Mouse (Mus musculus): Measurements from ENCODE around the gene Sh3rf1. TPM values are rescaled to one million over a fixed set of nuclear protein-coding genes. Genes with fewer than 3 reads are reported as not detected.
A peak's percentile ranks its signal among the peaks of the same experiment; 100 is the strongest.

The Sh3rf1 gene
- polyA plus RNA-seq, 1 experiment = 19.7 TPM

GRCm38 (mm10) chr8:61359851-61360272 is 136.2 kb downstream of the Sh3rf1 start:
- Histone ChIP-seq H3K4me1 (ENCODE audit: control insufficient read depth, insufficient read depth, low read length) (no peaks in the 10 kb centered on the region), H3K4me3 (replicated peaks; ENCODE audit: extremely low read depth, low read depth, low read length) (no peak overlapping the region)
- WGBS = 81% methylated on average over 10 of the region's 10 CpGs
- TF ChIP-seq POLR2A (IDR thresholded peaks at IDR 0.05; ENCODE audit: borderline replicate concordance, extremely low read depth, low read depth, low read length) (no peak), CTCF (IDR thresholded peaks at IDR 0.05; ENCODE audit: insufficient read depth, low read length) (no peak)
- DNase-seq = no peak

- WGBS = 88% methylated on average over 4 of the region's 4 CpGs
- Histone ChIP-seq H3K4me3 (replicated peaks; ENCODE audit: extremely low read depth, low read depth, low read length) (no peak overlapping the region), H3K4me1 (ENCODE audit: control insufficient read depth, insufficient read depth, low read length) (no peaks in the 10 kb centered on the region)
- no peak for DNase-seq
- no peak for TF ChIP-seq CTCF (IDR thresholded peaks at IDR 0.05; ENCODE audit: insufficient read depth, low read length)
- no peak for TF ChIP-seq POLR2A (IDR thresholded peaks at IDR 0.05; ENCODE audit: borderline replicate concordance, extremely low read depth, low read depth, low read length)
These were observed 136.7 kb downstream of the Sh3rf1 start for GRCm38 (mm10) chr8:61360362-61360761.

GRCm38 (mm10) chr8:61361476-61361875 is 137.8 kb downstream of the Sh3rf1 start:
- DNase-seq = no peak
- WGBS = 90% methylated on average over 11 of the region's 11 CpGs
- H3K4me1 ChIP-seq (ENCODE audit: control insufficient read depth, insufficient read depth, low read length) = no peaks in the 10 kb centered on the region
- TF ChIP-seq CTCF (IDR thresholded peaks at IDR 0.05; ENCODE audit: insufficient read depth, low read length) = no peak
- no peak for TF ChIP-seq POLR2A (IDR thresholded peaks at IDR 0.05; ENCODE audit: borderline replicate concordance, extremely low read depth, low read depth, low read length)
- no peak overlapping the region for H3K4me3 ChIP-seq (replicated peaks; ENCODE audit: extremely low read depth, low read depth, low read length)

GRCm38 (mm10) chr8:61362301-61362913 is 138.7 kb downstream of the Sh3rf1 start:
- no peak for DNase-seq
- H3K4me1 ChIP-seq (ENCODE audit: control insufficient read depth, insufficient read depth, low read length) = no peaks in the 10 kb centered on the region
- WGBS = 72% methylated on average over 9 of the region's 9 CpGs
- H3K4me3 ChIP-seq (replicated peaks; ENCODE audit: extremely low read depth, low read depth, low read length) = no peak overlapping the region
- TF ChIP-seq POLR2A (IDR thresholded peaks at IDR 0.05; ENCODE audit: borderline replicate concordance, extremely low read depth, low read depth, low read length) = no peak
- no peak for TF ChIP-seq CTCF (IDR thresholded peaks at IDR 0.05; ENCODE audit: insufficient read depth, low read length)

- no peaks in the 10 kb centered on the region for H3K4me1 ChIP-seq (ENCODE audit: control insufficient read depth, insufficient read depth, low read length)
- TF ChIP-seq CTCF (IDR thresholded peaks at IDR 0.05; ENCODE audit: insufficient read depth, low read length) = no peak
- no peak for TF ChIP-seq POLR2A (IDR thresholded peaks at IDR 0.05; ENCODE audit: borderline replicate concordance, extremely low read depth, low read depth, low read length)
- 80% methylated on average over 9 of the region's 9 CpGs for WGBS
- H3K4me3 ChIP-seq (replicated peaks; ENCODE audit: extremely low read depth, low read depth, low read length) = no peak overlapping the region
- no peak for DNase-seq
These were observed 149.6 kb downstream of the Sh3rf1 start for GRCm38 (mm10) chr8:61373303-61373702.

- Histone ChIP-seq H3K4me3 (replicated peaks; ENCODE audit: extremely low read depth, low read depth, low read length) (no peak overlapping the region), H3K4me1 (ENCODE audit: control insufficient read depth, insufficient read depth, low read length) (no peaks in the 10 kb centered on the region)
- no peak for TF ChIP-seq POLR2A (IDR thresholded peaks at IDR 0.05; ENCODE audit: borderline replicate concordance, extremely low read depth, low read depth, low read length)
- TF ChIP-seq CTCF (IDR thresholded peaks at IDR 0.05; ENCODE audit: insufficient read depth, low read length) = no peak
- WGBS = 84% methylated on average over 16 of the region's 16 CpGs
- no peak for DNase-seq
These were observed 150.5 kb downstream of the Sh3rf1 start for GRCm38 (mm10) chr8:61374059-61374755.

GRCm38 (mm10) chr8:61375205-61375604 is 151.5 kb downstream of the Sh3rf1 start:
- Histone ChIP-seq H3K4me3 (replicated peaks; ENCODE audit: extremely low read depth, low read depth, low read length) (no peak overlapping the region), H3K4me1 (ENCODE audit: control insufficient read depth, insufficient read depth, low read length) (no peaks in the 10 kb centered on the region)
- 76% methylated on average over 7 of the region's 7 CpGs for WGBS
- no peak for DNase-seq
- no peak for TF ChIP-seq POLR2A (IDR thresholded peaks at IDR 0.05; ENCODE audit: borderline replicate concordance, extremely low read depth, low read depth, low read length)
- no peak for TF ChIP-seq CTCF (IDR thresholded peaks at IDR 0.05; ENCODE audit: insufficient read depth, low read length)

- WGBS = 80% methylated on average over 11 of the region's 11 CpGs
- no peak for DNase-seq
- TF ChIP-seq CTCF (IDR thresholded peaks at IDR 0.05; ENCODE audit: insufficient read depth, low read length) (no peak), POLR2A (IDR thresholded peaks at IDR 0.05; ENCODE audit: borderline replicate concordance, extremely low read depth, low read depth, low read length) (no peak)
- no peak overlapping the region for H3K4me3 ChIP-seq (replicated peaks; ENCODE audit: extremely low read depth, low read depth, low read length)
- no peaks in the 10 kb centered on the region for H3K4me1 ChIP-seq (ENCODE audit: control insufficient read depth, insufficient read depth, low read length)
These were observed 155.4 kb downstream of the Sh3rf1 start for GRCm38 (mm10) chr8:61378847-61379698.

- DNase-seq = no peak
- TF ChIP-seq CTCF (IDR thresholded peaks at IDR 0.05; ENCODE audit: insufficient read depth, low read length) = 0 out of 2 replicates have a peak, but pooled peaks have one; percentile 1
- no peak for TF ChIP-seq POLR2A (IDR thresholded peaks at IDR 0.05; ENCODE audit: borderline replicate concordance, extremely low read depth, low read depth, low read length)
- H3K4me1 ChIP-seq (ENCODE audit: control insufficient read depth, insufficient read depth, low read length) = no peaks in the 10 kb centered on the region
- H3K4me3 ChIP-seq (replicated peaks; ENCODE audit: extremely low read depth, low read depth, low read length) = no peak overlapping the region
- WGBS = 75% methylated on average over 9 of the region's 9 CpGs
These were observed 160.9 kb downstream of the Sh3rf1 start for GRCm38 (mm10) chr8:61384536-61384935.

All from lung, adult 2 months (tissue).